Mouse (Mus musculus) heart, embryonic 14.5 days (tissue): ENCODE measurements around the gene Celsr1. TPM values are rescaled to one million over a fixed set of nuclear protein-coding genes. Genes with fewer than 3 reads are reported as not detected.

ENCODE experiments used
- ATAC-seq: fragments of 200-750 bp; cut with Nextera tagmentation; 2 replicates; pipeline ENCODE4 v1.8.0; 2017; ENCODE audit warnings: low read depth, moderate TSS enrichment; ENCODE audit not compliant: insufficient number of reproducible peaks, insufficient read depth, low FRiP score
- H3K27ac ChIP-seq, 2 experiments: fragments of 200-500 bp in 1 of 2; fragments of 300-500 bp in 1 of 2; sonication (generic) in 1 of 2; replicated peaks in 1 of 2; 2 replicates each; pipeline ENCODE4 v1.5.1; 2012 to 2014; ENCODE audit warnings: low read depth in 2 of 2, low read length in 2 of 2, control low read depth in 1 of 2, mild to moderate bottlenecking in 1 of 2, mixed read lengths in 1 of 2; ENCODE audit not compliant: control insufficient read depth in 1 of 2, insufficient read depth in 1 of 2
- H3K27me3 ChIP-seq: fragments of 300-500 bp; sonication (generic); 2 replicates; pipeline ENCODE4 v1.6.1; 2014; ENCODE audit warnings: mild to moderate bottlenecking, low read length, control low read depth; ENCODE audit not compliant: control insufficient read depth, insufficient read depth
- H3K36me3 ChIP-seq: fragments of 300-500 bp; sonication (generic); 2 replicates; pipeline ENCODE4 v1.6.1; 2014; ENCODE audit warnings: mild to moderate bottlenecking, control low read depth, low read length, mixed read lengths; ENCODE audit not compliant: control insufficient read depth, insufficient read depth
- H3K4me1 ChIP-seq, 2 experiments: fragments of 200-500 bp in 1 of 2; fragments of 300-500 bp in 1 of 2; sonication (generic) in 1 of 2; 2 replicates each; pipeline ENCODE4 v1.6.1; 2012 to 2014; ENCODE audit warnings: low read length in 2 of 2, control low read depth in 1 of 2, mixed read lengths in 1 of 2; ENCODE audit not compliant: control insufficient read depth in 2 of 2, insufficient read depth in 2 of 2
- H3K4me2 ChIP-seq: fragments of 300-500 bp; sonication (generic); 2 replicates; pipeline ENCODE4 v1.6.1; 2014; ENCODE audit warnings: mild to moderate bottlenecking, low read length
- H3K4me3 ChIP-seq, 2 experiments: fragments of 200-500 bp in 1 of 2; fragments of 300-500 bp in 1 of 2; sonication (generic) in 1 of 2; 2 replicates each; pipeline ENCODE4 v1.5.1; 2012 to 2014; ENCODE audit warnings: low read length in 2 of 2, mild to moderate bottlenecking in 2 of 2, control low read depth in 1 of 2, low read depth in 1 of 2, moderate library complexity in 1 of 2; ENCODE audit not compliant: control insufficient read depth in 1 of 2, insufficient read depth in 1 of 2
- H3K9ac ChIP-seq: fragments of 300-500 bp; sonication (generic); 2 replicates; pipeline ENCODE4 v1.6.1; 2014; ENCODE audit warnings: mild to moderate bottlenecking, low read length
- H3K9me3 ChIP-seq: fragments of 300-500 bp; sonication (generic); 2 replicates; pipeline ENCODE4 v1.6.1; 2016; ENCODE audit warnings: low read length, control low read depth; ENCODE audit not compliant: control insufficient read depth
- WGBS: fragments of 180-500 bp; shearing (Covaris S2); extraction: QIAGEN DNeasy Blood & Tissue Kit; methylation state at CpG from one replicate; pipeline ENCODE4 v1.1.7; 2014; 5-methylcytosine and 5-hydroxymethylcytosine counted together
- polyA plus RNA-seq: library from polyadenylated mRNA; unstranded; fragments of >200 nt; fragmentation: Nextera tagmentation; extraction: Ambion mirVana; gene quantifications from 2 replicates; pipeline ENCODE4 v1.2.1, GENCODE M21; 2014

Gene Celsr1
- polyA plus RNA-seq, 1 experiment from 2014 or later, result 3.1 TPM

DNA sequence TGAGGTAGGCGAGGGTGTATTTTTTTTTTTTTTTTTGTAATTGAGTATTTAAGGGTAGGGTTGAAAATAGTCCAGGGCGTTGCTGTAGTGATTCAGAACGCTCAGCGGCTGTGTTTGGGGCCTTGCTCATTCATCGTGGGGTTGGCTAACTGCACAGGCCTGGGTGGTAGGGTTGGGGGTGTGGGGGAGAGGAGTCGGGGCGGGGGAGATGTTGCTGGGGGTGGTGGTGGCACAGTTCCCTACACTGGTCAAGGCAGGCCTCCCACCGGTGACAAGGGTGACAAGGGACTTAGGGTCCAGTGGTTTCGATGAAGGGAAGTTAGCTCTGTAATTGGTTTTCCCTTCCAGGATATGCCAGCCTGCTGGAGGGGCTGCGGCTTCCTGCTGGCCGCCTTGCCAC is 36.8 kb upstream of the Celsr1 start:
- no peak for ATAC-seq
- Histone ChIP-seq H3K36me3 (no peaks in the 10 kb centered on the region), H3K9ac (no peak overlapping the region), H3K27ac (no peak overlapping the region), H3K4me3 (no peak overlapping the region), H3K27me3 (no peaks in the 10 kb centered on the region), H3K9me3 (no peaks in the 10 kb centered on the region), H3K4me2 (no peak overlapping the region), H3K4me1 (peaks cover 17 to 34% of the 10 kb centered on the region in 2 experiments)
- WGBS, result 66% methylated on average over 11 of the region's 11 CpGs

DNA sequence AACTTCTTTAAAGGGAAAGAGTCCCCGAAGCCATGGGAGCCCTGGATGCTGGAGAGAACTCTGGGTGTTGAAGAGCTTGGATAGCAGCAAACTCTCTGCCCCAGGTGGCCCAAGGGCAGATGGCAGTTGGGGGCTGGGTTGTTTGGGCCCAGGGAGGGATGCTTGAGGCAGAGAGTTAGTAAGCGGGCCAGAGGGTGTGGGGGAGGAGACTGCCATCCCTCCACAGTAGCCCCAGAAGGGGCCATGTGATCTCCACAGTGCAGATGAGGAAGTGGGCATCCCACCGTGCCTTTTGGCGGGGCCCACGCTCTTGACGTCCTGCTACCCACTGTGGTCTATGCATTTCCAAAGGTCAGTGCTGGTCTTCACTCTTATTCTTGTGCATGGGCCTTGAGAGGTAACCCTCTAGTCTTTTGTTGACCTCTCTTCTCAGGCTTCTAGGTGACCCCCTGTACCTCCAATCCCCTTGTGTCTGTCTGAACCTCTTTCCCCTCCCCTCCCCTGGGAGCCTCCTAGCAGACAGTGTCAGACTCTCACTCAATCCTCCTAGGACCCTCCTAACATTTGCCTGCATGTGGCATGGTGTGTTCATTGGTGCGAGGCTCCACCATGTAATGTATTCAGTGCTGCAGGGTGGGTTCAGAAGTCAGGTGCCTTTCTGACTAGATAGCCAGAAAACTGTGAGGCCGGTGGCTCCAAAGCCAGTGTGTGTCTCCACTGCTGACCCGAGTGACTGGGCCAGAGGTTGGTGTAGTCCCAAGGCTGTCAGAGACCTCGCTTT is 35.6 kb upstream of the Celsr1 start:
- H3K36me3 ChIP-seq, result no peaks in the 10 kb centered on the region
- no peaks in the 10 kb centered on the region for H3K9me3 ChIP-seq
- H3K9ac ChIP-seq, result no peak overlapping the region
- no peak overlapping the region for H3K27ac ChIP-seq
- H3K4me2 ChIP-seq, result no peak overlapping the region
- no peaks in the 10 kb centered on the region for H3K27me3 ChIP-seq
- H3K4me3 ChIP-seq, result no peak overlapping the region
- peaks cover 17 to 43% of the 10 kb centered on the region in 2 experiments for H3K4me1 ChIP-seq
- ATAC-seq, result no peak
- WGBS, result 80% methylated on average over 10 of the region's 10 CpGs

DNA sequence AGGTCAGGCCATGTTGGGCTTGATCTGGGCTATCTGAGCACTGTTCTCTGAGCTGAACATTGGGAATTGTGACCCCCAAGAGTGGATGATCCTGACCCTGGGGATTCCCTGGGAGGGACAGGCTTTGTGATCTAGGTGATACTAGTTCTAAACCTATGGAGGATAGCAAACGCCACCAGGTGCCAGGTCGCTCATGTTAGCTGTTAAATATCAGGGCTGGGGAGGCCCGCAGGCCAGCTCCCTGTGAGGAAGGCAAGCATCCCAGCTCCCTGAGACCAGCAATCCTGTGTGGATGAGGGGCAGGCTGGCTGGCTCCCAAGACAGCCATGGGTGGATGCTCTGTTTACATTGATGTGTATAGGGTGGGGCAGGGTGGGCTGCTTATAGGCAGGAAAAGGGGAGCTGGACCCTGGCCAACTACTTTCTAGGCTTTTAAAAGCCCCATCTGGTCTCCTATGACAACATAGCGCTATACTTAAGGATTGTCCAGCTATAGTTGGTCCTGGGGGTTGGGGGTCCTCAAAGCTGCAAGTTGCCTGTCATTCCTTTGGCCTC is 34.4 kb upstream of the Celsr1 start:
- WGBS, result 79% methylated on average over 4 of the region's 4 CpGs
- Histone ChIP-seq H3K27ac (peak overlapping the region in 1 of 2 experiments; percentile 39; a peak in 1 of 4 replicates), H3K4me1 (peaks cover 17 to 44% of the 10 kb centered on the region in 2 experiments)

DNA sequence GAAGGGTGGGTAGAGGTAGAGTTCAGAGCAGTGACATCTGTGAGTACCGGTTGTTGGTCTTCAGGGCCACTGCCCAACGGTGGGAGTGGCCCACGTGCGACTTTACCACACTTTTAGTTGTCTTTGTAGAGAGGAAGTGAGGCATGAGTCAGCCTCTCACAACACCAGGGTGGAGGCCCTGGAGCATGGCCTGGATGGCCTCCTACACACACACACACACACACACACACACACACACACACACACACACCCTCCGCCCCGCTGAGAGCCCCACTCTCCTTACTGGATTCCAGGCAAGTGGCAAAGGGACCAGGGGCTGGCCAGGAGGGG is 34.0 kb upstream of the Celsr1 start:
- WGBS, result 40% methylated on average over 6 of the region's 6 CpGs
- no peaks in the 10 kb centered on the region for H3K36me3 ChIP-seq
- H3K4me1 ChIP-seq, result peaks cover 19 to 49% of the 10 kb centered on the region in 2 experiments
- H3K4me3 ChIP-seq, result no peak overlapping the region
- H3K9me3 ChIP-seq, result no peaks in the 10 kb centered on the region
- peak overlapping the region in 1 of 2 experiments; percentile 39; a peak in 1 of 4 replicates for H3K27ac ChIP-seq
- no peaks in the 10 kb centered on the region for H3K27me3 ChIP-seq
- H3K9ac ChIP-seq, result no peak overlapping the region
- no peak overlapping the region for H3K4me2 ChIP-seq
- ATAC-seq, result 0 out of 2 replicates have a peak, but pooled peaks have one; percentile 23

More for the DNA sequence above, 34.4 kb upstream of the Celsr1 start:
- Histone ChIP-seq H3K4me3 (no peak overlapping the region), H3K9me3 (no peaks in the 10 kb centered on the region), H3K27me3 (no peaks in the 10 kb centered on the region), H3K36me3 (no peaks in the 10 kb centered on the region), H3K9ac (no peak overlapping the region), H3K4me2 (no peak overlapping the region)
- no peak for ATAC-seq

DNA sequence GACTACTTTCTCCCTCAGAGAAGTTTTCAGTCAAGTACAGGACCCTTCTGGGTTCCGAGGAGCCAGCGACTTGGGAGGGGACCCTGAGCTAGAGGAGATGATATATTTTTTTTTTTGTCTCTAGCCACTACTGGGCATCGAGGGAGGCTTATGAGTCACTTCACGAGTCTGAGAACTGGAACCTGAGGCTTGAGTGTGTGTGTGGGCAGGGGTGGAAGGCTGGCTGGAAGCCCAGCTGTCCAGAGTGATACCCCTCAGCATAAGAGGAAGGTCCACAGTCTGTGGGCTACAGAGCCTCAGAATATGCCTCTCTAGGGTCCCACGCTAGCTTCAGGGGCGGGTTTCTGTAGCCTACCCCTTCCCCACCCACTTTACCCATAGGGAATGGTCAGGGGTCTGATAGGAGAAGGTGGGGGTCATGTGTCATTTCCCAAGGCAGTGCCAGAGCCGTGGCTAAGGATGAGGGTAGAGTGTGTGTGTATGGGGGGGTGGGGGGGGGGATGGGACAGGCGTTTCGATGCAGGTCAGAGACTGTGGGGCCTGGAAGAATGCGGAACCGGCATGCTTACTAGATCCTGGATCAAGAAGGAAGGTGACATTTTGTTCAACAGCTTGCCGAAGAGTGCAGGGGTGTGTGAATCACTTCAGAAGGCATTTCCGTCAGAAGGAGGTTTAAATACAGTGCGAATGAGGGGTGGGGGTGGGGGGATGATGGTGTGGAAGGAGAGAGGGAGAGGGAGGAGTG is 33.4 kb upstream of the Celsr1 start:
- 0 out of 2 replicates have a peak, but pooled peaks have one; percentile 32 for ATAC-seq
- Histone ChIP-seq H3K4me1 (peaks cover 19 to 54% of the 10 kb centered on the region in 2 experiments), H3K36me3 (no peaks in the 10 kb centered on the region), H3K4me3 (no peak overlapping the region), H3K9me3 (no peaks in the 10 kb centered on the region), H3K27ac (no peak overlapping the region), H3K4me2 (no peak overlapping the region), H3K9ac (no peak overlapping the region), H3K27me3 (no peaks in the 10 kb centered on the region)
- 41% methylated on average over 14 of the region's 14 CpGs for WGBS

DNA sequence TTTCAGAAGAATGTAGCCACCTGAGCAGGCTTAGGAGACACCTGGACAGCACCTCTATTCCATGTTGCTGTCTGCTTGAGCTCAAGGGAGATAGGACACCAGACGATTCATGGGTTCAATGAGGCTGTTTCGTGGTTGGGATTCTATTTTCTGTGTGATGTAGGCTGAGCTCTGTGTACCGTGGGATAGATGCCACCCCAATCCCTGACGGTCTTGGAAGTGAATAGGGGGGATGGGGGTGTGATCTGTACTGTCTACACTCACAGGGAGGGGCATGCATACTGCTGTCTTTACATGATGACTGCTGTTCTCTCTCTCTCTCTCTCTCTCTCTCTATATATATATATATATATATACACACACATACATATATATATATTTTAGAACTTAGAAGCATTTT is 31.8 kb upstream of the Celsr1 start:
- Histone ChIP-seq H3K27ac (no peak overlapping the region), H3K4me3 (no peak overlapping the region), H3K36me3 (no peaks in the 10 kb centered on the region), H3K4me1 (peaks cover 29 to 65% of the 10 kb centered on the region in 2 experiments), H3K4me2 (no peak overlapping the region), H3K9me3 (no peaks in the 10 kb centered on the region), H3K9ac (no peak overlapping the region), H3K27me3 (no peaks in the 10 kb centered on the region)
- ATAC-seq, result no peak
- WGBS, result 81% methylated on average over 4 of the region's 4 CpGs

DNA sequence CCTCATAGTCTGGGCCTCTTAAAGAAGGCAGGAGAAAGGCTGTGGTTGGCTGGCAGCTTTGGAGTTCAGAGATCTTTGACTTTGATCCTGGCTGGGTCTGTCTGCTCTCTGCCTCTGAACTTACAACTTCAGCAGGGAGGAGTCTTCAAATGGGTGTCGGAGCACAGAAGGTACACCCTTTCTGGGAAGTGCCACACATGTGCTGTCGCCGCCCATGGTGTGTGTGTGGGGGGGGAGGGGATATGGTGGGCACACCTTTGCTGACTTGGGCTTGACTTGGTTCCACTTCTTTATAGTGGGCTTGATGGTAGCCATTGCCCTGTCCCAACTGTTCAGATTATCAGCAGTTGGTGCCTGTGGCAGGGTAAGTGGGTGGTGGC is 31.3 kb upstream of the Celsr1 start:
- Histone ChIP-seq H3K4me2 (no peak overlapping the region), H3K4me1 (peaks cover 28 to 66% of the 10 kb centered on the region in 2 experiments), H3K36me3 (no peaks in the 10 kb centered on the region), H3K27ac (no peak overlapping the region), H3K27me3 (no peaks in the 10 kb centered on the region), H3K4me3 (no peak overlapping the region), H3K9ac (no peak overlapping the region), H3K9me3 (no peaks in the 10 kb centered on the region)
- ATAC-seq, result no peak
- 83% methylated on average over 3 of the region's 3 CpGs for WGBS
